Mouse (Mus musculus): Measurements from ENCODE around the gene Gpd1l.
A peak's percentile ranks its signal among the peaks of the same experiment; 100 is the strongest.

Gpd1l gene

DNA sequence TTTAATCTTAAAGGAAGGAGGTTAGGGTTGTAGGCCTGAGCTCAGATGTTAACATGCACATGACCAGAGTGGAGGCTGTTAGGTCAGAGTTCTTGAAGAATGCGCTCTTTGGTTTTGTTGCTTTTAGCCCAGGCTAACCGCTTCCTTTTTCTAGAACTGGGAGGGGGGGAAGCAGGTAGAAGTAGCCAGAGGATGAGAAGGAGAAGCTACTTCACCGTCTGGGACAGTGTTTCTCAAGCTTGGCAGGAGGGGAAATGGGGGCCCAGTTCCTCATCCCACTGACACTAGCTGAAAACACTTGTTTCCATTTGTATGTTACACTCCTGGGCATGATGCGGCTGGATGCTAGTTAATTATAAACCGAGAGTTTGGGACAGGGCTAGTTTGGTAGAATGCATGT, 8.2 kb downstream of the Gpd1l start:
- no peak for DNase-seq (ENCODE audit: low read depth)

DNA sequence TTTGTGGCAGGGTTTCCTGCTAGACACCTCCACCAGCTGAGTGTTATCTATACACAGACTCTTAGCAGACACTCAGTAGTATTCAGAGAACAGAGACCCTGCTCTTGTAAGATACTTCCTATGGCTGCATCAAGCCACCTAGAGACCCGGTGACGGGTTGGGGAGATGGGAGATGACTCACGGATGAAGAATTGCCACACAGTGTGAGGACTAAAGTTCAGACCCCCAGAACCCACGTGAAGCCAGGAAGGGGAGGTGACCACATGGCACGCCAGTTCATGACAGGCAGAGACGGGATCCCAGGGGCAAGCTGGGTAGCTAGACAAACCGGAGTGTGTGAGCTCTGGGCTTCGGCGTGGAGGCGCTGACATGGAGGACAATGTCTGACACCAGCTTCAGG, 8.7 kb downstream of the Gpd1l start:
- no peak for DNase-seq (ENCODE audit: low read depth)

DNA sequence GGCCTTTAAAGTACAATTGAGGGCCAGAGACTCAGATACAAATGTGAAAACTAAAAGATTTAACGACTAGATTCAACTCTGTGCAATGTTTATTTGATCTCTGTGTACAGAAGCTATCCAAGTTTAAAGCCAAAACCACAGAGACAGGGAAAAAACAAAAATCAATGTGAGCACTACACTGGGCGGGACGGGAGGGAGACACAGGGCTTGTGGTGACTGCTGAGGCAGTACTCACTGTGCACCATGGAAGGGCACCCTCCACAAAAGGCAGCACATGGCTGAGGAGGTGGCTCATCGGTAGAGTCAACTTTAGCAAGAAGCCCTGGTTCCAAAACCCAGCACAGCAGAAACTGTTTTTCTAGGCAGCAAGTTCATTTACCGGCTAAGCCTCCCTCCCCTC, 9.3 kb downstream of the Gpd1l start:
- no peak for DNase-seq (ENCODE audit: low read depth)

DNA sequence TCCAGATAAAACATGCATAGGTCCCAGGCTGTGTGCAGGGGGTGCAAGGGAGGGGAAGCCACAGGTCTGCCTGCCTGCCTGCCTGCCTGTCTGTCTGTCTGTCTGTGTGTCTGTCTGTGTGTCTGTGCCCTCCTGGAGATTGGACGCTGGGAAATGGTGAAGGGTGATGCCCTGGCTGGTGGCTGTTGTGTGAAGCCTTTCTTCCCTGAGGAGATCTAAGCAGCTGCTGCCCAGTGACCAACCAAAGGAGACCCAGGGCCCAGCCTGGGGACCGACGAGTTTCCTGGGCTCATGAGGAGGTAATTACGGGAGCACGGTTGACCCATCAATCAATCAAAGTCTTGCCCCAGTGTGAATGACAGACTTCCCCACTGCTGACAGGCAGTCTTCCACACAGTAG, 11.6 kb downstream of the Gpd1l start:
- no peak for DNase-seq (ENCODE audit: low read depth)

DNA sequence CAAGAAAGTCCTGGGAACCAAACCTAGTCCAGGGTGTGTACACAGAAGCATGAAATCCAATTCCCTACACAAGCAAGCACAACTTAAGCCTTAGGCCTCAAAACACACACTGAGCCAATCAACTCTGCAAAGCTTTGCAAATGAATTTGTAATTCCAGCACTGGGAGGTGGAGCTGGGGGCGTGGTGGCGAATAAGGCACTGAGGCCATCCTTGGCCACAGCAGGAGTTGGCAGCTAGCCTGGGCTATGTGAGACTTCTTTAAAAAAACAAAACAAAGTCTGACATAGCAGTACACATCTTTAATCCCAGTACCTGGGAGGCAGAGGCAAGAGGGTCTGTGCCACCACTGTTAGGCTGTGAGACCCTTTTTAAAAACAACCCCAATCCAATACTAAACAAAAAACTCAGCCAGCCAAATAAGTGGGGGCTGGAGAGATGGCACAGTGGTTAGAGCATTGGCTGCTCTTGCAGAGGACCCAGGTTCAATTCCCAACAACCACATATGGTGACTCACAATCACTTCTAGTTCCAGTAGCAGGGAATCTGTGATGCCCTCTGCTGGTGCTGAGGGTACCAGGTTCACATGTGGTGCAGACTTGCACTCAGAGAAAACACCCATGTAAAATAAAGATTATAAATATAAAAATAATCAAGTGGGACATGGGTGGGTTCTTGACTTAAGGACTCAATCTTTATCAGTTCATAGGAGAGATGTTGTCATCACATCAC, 12.3 kb downstream of the Gpd1l start:
- DNase-seq (ENCODE audit: low read depth): no peak

DNA sequence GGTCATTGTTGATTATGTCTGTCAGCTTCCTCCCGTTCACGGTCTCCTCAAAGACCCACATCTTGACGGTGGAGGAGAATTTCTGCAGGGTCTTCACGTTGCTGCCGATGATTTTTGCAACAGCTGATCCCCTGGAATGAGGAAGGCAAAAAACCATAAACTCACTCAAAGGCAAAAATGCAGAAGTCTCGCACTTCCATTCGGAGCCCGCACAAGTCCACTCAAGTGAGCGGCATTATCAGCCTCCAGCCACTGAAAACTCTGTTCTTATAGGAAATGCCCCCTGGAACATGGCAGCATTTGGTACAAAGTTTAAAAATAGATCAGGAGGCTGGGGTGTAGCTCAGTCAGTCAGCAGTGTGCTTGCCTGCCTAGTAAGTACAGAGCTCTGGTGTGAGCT, 13.2 kb downstream of the Gpd1l start:
- DNase-seq (ENCODE audit: low read depth): no peak

DNA sequence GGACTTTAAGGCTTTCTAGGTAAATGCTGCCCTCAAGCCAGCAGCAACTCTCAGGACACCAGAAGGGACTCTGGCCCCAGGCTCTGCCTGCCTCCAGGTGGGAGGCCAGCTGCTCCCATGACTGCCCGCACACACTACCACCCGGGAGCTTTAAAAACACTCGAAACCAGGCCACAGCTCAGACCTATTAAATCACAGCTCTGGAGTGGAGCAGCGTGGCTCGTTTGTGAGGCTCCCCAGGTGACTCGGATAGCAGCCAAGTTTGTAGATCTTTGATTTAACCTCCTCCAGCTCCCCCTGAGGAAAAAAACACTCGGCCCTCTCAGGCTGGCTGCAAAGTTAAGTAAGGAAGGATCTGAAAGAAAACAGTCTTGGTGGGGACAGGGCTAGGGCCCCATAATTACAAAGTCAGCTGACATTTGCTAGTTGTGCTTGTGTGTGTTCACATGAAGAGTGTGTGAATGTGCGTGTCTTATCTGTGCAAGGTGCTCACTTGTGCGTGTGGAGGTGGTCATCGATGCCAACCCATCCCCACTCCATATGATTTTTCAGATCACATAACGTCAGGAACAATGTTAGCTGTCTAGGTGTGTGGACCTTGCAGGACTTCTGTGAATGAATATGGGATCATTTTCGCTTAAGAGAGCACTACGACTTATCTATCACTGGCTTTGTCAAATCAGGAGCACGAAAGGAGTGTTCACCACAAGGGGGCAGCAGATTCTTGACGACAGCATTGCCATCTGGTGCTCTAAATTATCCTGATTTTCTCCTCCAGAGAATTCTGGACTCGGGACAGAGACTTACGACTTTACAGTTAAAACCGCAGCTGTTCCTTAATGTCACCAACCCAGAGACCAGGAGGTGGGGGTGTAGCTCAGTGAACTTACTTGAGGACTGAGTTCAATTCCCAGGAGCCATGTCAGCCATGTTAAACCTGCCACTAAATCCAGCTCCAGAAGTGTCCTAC, 20.8 kb downstream of the Gpd1l start:
- peak; percentile 60 for DNase-seq (ENCODE audit: low read depth)

DNA sequence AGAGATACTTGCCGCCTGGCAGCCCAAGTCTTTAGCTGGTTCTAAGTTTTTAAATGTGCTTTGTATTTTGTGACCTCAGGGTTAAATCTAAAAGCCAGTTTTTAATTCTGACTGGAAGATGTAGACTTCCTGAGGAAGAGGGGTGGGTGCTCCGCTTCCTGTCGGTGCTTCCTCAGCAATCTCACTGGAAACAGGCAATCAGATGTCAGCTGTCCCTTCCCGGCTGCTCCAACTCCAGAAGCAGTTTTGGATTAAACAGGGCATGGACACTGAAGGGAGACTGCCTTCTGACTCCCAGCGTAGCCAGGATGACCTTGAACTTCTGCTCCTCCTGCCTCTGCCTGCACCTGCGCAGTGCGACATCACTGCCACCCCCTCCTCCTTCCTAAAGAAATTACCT, 26.3 kb downstream of the Gpd1l start:
- DNase-seq (ENCODE audit: low read depth): no peak

DNA sequence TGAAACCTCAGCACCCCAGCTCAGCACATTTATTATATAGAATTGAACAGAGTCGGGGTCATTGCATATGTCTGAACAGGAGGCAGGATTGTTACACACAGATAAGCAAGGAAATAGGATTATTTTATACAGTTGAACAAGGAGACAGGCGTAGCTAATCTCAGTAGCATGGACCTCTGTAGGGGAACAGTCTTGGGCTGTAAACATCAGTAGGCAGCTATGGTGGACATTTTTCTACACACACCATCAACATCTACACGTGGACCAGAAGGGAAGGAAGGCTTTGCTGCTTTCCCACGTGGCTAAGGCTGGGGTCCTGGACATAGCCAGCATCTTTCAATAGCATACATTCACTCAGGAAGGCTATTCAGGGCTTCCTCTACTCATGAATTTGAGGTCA, 37.9 kb downstream of the Gpd1l start:
- no peak for DNase-seq (ENCODE audit: low read depth)

DNA sequence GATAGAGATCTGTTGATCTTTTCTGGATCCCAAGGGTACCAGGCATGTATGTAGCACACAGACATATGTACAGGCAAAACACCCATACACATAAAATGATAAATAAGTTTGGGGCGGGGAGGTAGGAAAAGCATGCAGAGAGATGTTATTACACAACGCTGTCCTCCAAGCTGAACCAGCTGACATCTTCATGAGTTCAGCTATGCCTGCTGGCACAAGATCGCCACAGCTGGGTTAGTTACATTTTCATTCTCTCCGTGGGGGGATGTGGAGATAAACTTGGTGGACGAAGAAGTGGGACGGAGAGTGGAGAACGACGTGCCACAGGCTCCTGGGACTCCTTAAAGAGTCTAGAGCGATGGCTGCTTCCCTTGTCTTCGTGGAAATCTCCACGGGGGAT, 40.8 kb downstream of the Gpd1l start:
- DNase-seq (ENCODE audit: low read depth): no peak

DNA sequence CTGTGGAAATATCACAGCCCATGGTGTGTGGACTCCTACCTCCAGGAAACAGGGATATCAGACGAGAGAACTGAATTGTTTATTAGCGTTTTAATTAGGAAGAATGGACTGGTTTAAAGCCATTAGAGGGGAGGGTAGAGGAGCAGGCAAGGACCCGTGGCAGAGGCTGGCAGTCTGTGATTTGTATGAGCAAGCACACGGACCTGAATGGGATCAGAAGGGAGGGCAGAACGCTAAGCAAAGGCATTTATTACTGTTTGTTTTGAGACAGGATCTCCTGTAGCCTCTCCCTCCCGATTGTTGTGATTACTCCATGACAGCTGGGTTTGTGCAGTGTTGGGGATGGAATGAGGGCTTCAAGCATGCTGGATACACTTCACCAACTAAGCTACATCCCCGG, 43.4 kb downstream of the Gpd1l start:
- DNase-seq (ENCODE audit: low read depth): no peak

DNA sequence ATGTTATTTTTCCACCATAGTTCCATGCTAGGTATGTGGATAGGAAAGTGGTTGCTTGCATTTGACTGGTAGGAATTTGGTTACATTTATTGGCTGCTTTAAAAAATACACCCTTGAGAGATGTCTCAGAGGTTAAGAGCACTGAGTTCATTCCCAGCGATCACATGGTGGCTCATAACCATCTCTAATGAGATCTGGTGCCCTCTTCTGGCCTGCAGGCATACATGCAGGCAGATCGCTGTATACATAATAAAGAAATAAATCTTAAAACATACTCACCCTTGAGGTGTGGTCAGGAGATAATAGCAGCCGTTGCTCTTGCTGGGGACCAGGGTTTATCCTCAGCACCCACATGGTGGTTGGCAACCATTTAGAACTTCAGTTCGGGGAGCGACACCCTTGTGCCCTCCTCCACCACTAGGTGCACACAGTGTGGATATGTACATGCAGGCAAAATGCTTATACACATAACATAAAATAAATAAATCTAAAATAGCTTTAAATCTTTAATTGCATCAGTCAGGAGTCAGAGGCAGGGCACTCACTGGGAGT, 44.9 kb downstream of the Gpd1l start:
- DNase-seq (ENCODE audit: low read depth): no peak

DNA sequence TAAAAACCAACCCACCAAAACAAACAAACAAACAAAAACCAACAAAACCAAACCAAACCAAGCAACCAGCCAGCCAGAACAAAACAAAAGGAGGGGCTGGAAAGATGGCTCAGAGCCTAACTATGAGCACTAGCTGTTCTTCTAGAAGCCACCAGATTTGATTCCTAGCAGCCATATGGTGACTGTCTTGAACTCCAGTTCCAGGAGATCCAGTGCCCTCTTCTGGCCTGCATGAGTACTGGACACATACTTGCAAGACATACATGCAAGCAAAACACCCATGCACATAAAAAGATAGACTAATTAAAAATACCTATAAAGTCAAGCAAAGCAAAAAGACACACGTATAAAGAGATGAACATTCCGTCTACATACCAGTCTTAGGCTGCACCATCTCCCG, 46.1 kb downstream of the Gpd1l start:
- peak; percentile 24 for DNase-seq (ENCODE audit: low read depth)

DNA sequence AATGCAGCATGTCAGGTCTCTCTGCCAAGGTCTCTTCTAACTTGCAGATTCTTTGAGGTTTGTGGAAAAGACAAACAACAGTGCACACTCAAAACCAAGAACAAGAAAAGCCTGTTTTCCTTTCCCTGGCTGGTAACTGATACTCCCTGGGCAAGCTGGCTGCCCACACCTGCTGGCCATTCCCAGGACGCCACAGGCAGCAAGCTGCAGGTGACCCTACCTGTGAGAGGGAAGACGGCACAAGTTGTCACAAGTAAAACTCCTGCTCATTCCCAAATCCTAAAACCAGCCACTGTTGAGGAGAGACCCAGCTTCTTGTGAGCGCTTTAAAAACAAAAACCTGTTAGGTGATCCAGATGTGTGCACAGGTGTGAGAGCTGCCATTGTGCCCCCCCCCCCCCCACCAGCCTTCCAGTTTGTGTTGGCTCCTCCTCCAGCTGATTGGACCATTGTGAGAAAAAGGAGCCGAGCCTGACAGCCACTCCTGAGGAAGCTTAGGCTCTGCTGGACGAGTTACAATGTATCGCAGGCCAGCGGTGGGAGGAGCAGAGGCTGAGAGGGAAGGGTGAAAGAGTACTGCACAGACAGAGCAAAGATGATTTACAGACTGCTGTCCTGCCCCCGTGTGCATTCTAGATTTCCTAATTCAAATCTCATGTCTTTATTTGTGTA, 47.7 kb downstream of the Gpd1l start:
- no peak for DNase-seq (ENCODE audit: low read depth)

DNA sequence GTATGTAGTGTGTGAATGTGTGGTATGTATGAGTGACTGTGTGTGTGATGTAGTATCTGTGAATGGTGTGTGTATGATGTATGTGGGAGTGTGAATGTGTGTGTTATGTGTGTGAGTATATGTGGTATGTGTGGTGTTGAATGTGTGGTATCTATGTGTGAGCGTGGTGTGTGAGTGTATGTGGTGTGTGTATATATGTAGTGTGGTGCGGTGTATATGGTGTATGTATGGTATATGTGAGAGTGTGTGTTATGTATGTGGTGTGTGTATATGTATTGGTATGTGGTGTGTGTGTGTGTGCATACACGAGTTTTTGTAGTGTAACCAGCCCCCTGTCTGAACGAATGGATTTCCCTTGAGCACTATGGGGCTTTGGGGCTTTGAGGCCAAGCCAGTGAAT, 48.2 kb downstream of the Gpd1l start:
- DNase-seq (ENCODE audit: low read depth): no peak

DNA sequence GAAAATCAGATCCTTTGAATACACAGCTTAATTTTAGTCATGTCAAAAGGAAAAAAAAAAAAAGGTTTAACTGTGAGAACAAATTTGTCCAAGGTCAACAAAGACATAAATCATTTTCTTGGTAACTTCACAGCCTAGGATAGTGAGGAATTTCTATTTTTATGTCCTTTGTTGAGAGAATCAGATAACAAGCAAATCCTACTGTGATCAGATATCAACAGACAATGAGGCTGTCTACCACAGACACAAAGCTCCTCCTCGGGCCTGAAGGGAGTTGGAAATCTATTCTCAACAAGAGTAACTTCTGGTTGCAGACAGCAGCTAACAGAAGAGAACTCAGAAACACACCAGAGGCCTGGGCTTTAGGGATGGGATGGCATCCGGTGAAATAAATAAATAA, 51.8 kb downstream of the Gpd1l start:
- DNase-seq (ENCODE audit: low read depth): no peak

DNA sequence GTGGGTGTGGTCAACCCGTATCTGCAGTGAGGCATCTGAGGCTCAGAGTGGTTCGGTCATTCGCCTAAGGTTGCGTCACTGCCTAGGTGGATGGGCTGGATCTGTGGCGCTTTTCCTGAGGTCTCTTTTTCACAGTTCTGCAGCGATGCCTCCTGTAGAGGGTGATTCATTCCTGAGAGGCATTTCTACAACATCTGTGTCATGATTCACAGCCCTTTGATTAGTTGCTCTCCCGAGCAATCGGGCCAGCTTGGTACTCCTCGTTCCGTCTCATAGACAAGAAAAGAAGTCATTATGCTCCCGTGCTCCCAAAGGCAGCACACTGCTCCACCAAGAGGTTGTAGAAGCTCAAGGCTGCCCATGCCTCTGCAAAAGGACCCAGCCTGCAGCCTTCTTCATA, 78.5 kb downstream of the Gpd1l start:
- DNase-seq (ENCODE audit: low read depth): no peak

DNA sequence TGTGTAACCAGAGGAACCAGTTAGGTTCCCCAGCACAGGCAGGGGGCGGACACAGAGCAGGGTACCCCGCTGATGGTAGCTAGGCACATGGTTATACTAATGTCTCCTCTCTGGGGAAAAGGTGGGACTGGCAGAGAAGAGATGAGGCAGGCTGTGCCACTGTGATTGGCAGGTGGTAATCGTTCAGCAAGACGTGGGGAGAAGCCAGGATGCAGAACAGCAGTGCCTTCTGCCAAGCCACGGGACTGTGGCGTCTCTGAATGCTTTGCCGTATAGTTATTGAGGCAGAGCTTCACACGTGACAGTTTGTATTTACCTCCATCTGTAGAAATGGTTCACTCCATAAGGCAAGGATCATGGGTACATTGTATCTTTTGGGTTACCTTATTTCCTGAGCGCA, 79.1 kb downstream of the Gpd1l start:
- DNase-seq (ENCODE audit: low read depth): no peak

DNA sequence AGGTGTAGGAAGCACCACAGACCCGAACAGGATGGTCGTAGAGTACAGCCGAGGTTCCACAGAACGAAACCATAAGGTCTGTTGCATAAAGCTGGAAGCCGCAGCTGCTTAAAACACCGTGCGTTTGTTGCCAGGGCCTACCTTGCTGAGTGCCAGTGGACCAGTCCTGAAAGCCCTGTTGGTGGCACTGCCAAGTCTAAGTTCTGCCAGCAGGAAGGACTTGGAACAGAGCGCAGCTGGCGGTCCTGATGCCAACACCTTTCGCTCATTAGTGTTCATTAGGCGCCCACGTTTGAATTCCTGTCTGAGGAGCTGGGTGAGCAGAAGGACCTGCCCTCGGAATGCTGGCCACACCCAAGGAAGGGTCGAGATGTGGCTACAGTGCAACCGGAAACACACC, 80.5 kb downstream of the Gpd1l start:
- no peak for DNase-seq (ENCODE audit: low read depth)

DNA sequence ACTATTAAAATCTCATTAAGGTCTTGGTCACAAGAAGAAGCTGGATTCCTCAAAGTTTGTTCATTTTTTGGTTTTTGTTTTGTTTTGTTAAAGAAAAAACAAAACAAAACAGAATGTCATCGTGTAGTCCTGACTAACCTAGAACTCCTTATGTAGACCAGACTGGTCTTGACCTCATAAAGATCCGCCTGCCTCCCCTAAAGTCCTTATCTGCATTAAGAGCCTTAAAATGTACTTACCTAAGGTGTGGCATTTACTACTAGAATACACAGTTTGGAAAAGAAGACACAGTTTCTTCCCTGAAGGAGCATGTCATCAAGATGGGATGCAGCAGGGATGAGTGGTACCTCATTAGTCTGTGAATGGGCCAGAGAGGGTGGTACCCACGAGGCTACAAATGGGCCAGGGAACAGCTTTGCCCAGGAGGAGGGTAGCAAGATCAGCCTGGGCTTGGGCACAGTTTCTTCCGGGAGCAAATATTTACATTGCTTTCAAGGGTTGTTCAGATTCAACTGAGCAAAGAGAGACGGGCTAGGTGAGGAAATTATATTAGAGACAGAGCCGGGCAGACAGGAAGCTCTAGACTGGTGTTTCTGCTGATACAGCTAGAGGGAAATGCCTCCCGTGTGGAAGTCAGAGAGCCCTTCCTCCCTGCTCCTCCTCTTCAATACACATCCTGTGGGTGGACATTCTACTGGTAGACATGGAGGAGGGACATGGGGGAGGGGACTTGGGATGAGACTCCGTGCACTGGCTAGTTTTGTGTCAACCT, 82.2 kb downstream of the Gpd1l start:
- no peak for DNase-seq (ENCODE audit: low read depth)

Measured in c-Kit-positive CD71-negative TER-119-negative erythroid progenitor cells, embryonic 14.5 days (primary cell).